Mouse (Mus musculus) lung, embryonic 16.5 days (tissue): Measurements from ENCODE around the gene Sall4. TPM values are rescaled to one million over a fixed set of nuclear protein-coding genes. Genes with fewer than 3 reads are reported as not detected.

Source experiments
- ATAC-seq: fragments of 200-750 bp; cut with Nextera tagmentation; 2 replicates; pipeline ENCODE4 v1.8.0; 2017; ENCODE audit warnings: low read depth, mild to moderate bottlenecking, moderate library complexity
- H3K27ac ChIP-seq: fragments of 300-500 bp; sonication (generic); 2 replicates; pipeline ENCODE4 v1.5.1; 2014; ENCODE audit warnings: mild to moderate bottlenecking, control low read depth, low read length
- H3K27me3 ChIP-seq: fragments of 300-500 bp; sonication (generic); 2 replicates; pipeline ENCODE4 v1.6.1; 2014; ENCODE audit warnings: low read depth, low read length, mixed read lengths; ENCODE audit not compliant: control insufficient read depth, insufficient read depth
- H3K36me3 ChIP-seq: fragments of 300-500 bp; sonication (generic); 2 replicates; pipeline ENCODE4 v1.6.1; 2014; ENCODE audit warnings: low read length; ENCODE audit not compliant: control insufficient read depth, insufficient read depth
- H3K4me1 ChIP-seq: fragments of 300-500 bp; sonication (generic); replicated peaks from 2 replicates; pipeline ENCODE4 v1.6.1; 2014; ENCODE audit warnings: low read length, mixed read lengths; ENCODE audit not compliant: control insufficient read depth, insufficient read depth
- H3K4me2 ChIP-seq: fragments of 300-500 bp; sonication (generic); 2 replicates; pipeline ENCODE4 v1.6.1; 2014; ENCODE audit warnings: low read depth, low read length, control low read depth
- H3K4me3 ChIP-seq: fragments of 300-500 bp; sonication (generic); 2 replicates; pipeline ENCODE4 v1.5.1; 2014; ENCODE audit warnings: mild to moderate bottlenecking, low read length, control low read depth
- H3K9ac ChIP-seq: fragments of 300-500 bp; sonication (generic); 2 replicates; pipeline ENCODE4 v1.6.1; 2014; ENCODE audit warnings: low read length, control low read depth
- H3K9me3 ChIP-seq: fragments of 300-500 bp; sonication (generic); 2 replicates; pipeline ENCODE4 v1.6.1; 2016; ENCODE audit warnings: low read length; ENCODE audit not compliant: control insufficient read depth
- WGBS: fragments of 180-500 bp; shearing (Covaris S2); extraction: QIAGEN DNeasy Blood & Tissue Kit; methylation state at CpG from one replicate; pipeline ENCODE4 v1.1.7; 2014; 5-methylcytosine and 5-hydroxymethylcytosine counted together
- polyA plus RNA-seq: library from polyadenylated mRNA; unstranded; fragments of >200 nt; fragmentation: Nextera tagmentation; extraction: Ambion mirVana; gene quantifications from 2 replicates; pipeline ENCODE4 v1.2.1, GENCODE M21; 2015

Sall4 gene
- polyA plus RNA-seq, 1 experiment from 2014 or later, result not detected

DNA sequence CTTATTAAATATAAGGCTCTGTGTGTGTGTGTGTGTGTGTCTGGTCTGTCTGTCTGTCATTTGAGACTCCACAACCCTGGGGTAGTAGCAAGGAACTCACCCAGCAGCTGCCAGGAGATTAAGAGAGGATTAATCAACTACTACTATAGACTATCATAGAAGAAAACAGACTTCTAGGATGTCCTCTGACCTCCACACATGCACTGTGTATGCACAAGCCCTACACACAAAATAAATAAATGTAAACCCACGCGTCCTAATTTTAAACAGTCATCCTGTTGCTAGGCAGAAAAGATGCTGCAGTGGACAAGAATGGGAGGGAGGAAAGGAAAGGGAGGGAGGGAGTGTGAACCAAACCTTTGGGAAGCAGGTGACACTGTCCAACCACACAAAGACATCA, 49.5 kb downstream of the Sall4 start:
- Histone ChIP-seq H3K4me2 (no peak overlapping the region), H3K27ac (no peak overlapping the region), H3K9me3 (no peaks in the 10 kb centered on the region), H3K9ac (no peak overlapping the region), H3K4me3 (no peak overlapping the region), H3K36me3 (no peaks in the 10 kb centered on the region), H3K27me3 (no peaks in the 10 kb centered on the region), H3K4me1 (no peaks in the 10 kb centered on the region)
- 32% methylated on average over 2 of the region's 2 CpGs for WGBS
- no peak for ATAC-seq

DNA sequence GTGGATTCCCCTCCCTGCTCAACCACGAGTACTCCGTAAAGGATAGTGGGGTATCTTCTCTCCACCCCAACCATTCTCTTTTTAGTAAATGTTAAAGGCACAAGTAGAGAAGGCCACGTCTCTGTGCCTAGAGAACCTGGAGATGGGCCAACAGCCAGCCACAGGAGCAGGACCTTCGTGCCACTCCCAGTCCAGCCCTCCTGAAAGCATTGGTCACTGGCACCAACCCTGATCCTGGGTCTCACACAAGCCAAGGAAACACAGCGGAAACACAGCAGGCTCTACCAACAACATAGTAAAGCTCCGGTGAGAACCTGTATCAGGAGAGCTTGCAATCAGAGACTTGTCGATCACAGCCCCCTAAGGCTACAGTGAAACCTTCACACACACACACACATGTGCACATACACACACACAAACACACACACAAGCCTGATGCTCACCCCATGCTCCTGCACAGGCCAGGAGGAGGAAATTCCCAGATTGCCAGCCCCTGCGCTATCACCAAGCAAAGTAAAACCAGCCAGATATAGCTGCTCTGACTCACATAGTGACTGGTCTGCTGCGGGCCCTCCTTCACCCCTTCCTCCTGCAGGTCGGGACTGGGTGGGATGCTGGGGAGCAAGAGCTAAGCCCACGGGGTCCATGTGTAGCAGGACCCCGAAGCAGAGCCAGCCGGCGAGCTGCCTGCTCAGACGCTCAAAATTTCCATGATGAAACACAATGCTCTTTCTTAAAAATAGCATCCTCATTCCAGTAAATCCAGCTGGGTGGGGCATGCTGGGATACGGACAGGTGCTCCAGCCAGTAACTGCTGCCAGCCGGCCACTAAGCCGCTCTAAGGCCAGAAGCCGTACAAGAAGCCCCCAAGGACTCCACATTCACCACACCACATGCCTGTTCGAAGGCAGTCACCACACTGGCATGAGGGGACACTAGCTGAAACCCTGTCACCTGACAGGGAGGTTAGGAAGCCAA, 55.3 kb downstream of the Sall4 start:
- Histone ChIP-seq H3K27me3 (no peaks in the 10 kb centered on the region), H3K4me2 (no peak overlapping the region), H3K36me3 (no peaks in the 10 kb centered on the region), H3K4me3 (no peak overlapping the region), H3K9me3 (no peaks in the 10 kb centered on the region), H3K27ac (no peak overlapping the region), H3K9ac (no peak overlapping the region), H3K4me1 (no peaks in the 10 kb centered on the region)
- WGBS, result 78% methylated on average over 20 of the region's 20 CpGs
- no peak for ATAC-seq

- peaks cover under 1% of the 10 kb centered on the region; the same call in 1 of the 2 replicates for H3K36me3 ChIP-seq
- no peaks in the 10 kb centered on the region for H3K4me1 ChIP-seq
- H3K27ac ChIP-seq, result no peak overlapping the region
- no peaks in the 10 kb centered on the region for H3K9me3 ChIP-seq
- no peaks in the 10 kb centered on the region for H3K27me3 ChIP-seq
- H3K4me2 ChIP-seq, result no peak overlapping the region
- ATAC-seq, result peak; percentile 28; the same call in 1 of the 2 replicates
- no peak overlapping the region for H3K4me3 ChIP-seq
- 71% methylated on average over 3 of the region's 3 CpGs for WGBS
- no peak overlapping the region for H3K9ac ChIP-seq
These were observed 56.8 kb downstream of the Sall4 start for GRCm38 (mm10) chr2:168710979-168711378.

DNA sequence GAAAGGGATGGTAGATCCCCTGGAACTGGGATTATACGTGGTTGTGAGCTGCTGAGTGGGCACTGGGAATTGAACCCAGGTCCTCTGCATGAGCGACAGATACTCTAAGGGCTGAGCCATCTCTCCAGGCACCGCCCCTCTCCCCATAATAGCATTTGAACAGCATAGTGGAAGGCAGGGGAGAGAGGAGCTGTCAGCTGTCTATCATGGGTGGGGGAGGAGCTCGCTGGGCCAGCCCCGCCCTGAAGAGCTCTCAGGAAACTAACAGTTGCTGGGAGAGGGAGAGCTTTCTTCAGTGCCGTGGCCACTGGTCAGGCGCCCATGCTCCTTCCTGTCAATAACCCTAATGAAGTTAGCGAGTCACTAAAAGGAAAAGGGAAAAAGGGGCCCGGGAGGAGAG, 60.0 kb downstream of the Sall4 start:
- no peaks in the 10 kb centered on the region for H3K27me3 ChIP-seq
- H3K4me3 ChIP-seq, result no peak overlapping the region
- ATAC-seq, result no peak; the same call in 1 of the 2 replicates
- H3K9me3 ChIP-seq, result no peaks in the 10 kb centered on the region
- H3K4me2 ChIP-seq, result no peak overlapping the region
- H3K9ac ChIP-seq, result no peak overlapping the region
- no peaks in the 10 kb centered on the region for H3K4me1 ChIP-seq
- no peak overlapping the region for H3K27ac ChIP-seq
- WGBS, result 39% methylated on average over 9 of the region's 9 CpGs
- H3K36me3 ChIP-seq, result peaks cover 3% of the 10 kb centered on the region; the same call in 1 of the 2 replicates

- H3K4me3 ChIP-seq, result no peak overlapping the region
- H3K9me3 ChIP-seq, result no peaks in the 10 kb centered on the region
- no peaks in the 10 kb centered on the region for H3K4me1 ChIP-seq
- 0 out of 2 replicates have a peak, but pooled peaks have one; percentile 20 for ATAC-seq
- no peaks in the 10 kb centered on the region for H3K27me3 ChIP-seq
- H3K4me2 ChIP-seq, result no peak overlapping the region
- 46% methylated on average over 13 of the region's 13 CpGs for WGBS
- no peak overlapping the region for H3K9ac ChIP-seq
- peaks cover 3% of the 10 kb centered on the region; the same call in 1 of the 2 replicates for H3K36me3 ChIP-seq
- H3K27ac ChIP-seq, result no peak overlapping the region
These were observed 65.5 kb downstream of the Sall4 start for GRCm38 (mm10) chr2:168702266-168702665.

Other genes starting within 250 kb of the Sall4 start
- gene Nfatc2, start 166.3 kb downstream of the Sall4 start, polyA plus RNA-seq, result 1.6 TPM in 2 replicates
- 12.2 and 13.8 TPM in 2 replicates for gene Atp9a, start 25.5 kb downstream of the Sall4 start, polyA plus RNA-seq
- gene Zfp64, start 187.6 kb upstream of the Sall4 start, polyA plus RNA-seq, result 29.8 and 31.7 TPM in 2 replicates